Mouse (Mus musculus): Measurements from ENCODE around the gene Abcg4. TPM values are rescaled to one million over a fixed set of nuclear protein-coding genes. Genes with fewer than 3 reads are reported as not detected.
"Not testable (repeated sequence)": the region's sequence is repeated elsewhere in the genome, so short reads cannot be mapped to it uniquely, and the experiment has no call there.

Gene Abcg4
- polyA plus RNA-seq, 1 experiment from 2014 or later, result 17.9 TPM

DNA sequence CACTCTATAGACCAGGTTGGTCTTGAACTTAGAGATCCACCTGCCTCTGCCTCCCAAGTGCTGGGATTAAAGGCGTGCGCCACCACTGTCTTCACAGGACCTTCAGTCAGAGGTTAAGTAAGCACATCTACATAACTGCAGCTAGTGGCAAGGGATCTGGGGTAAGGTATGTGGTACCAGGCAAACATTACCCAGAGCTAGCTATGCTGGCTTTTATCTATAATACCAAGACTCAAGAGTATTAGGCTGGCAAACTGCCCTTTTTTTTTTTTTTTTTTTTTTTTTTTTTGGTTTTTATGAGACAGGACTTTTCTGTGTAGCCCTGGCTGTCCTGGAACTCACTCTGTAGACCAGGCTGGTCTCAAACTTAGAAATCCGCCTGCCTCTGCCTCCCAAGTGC is 11.6 kb upstream of the Abcg4 start:
- not testable (repeated sequence) for H3K9ac ChIP-seq (ENCODE audit: low read depth, low read length); H3K9me3 ChIP-seq (replicated peaks; ENCODE audit: control insufficient read depth, low read length); H3K27me3 ChIP-seq (ENCODE audit: control insufficient read depth, insufficient read depth, low read depth, low read length); ATAC-seq (ENCODE audit: low read depth); H3K4me3 ChIP-seq (ENCODE audit: low read depth, low read length); H3K4me2 ChIP-seq (ENCODE audit: low read depth, low read length); H3K27ac ChIP-seq (ENCODE audit: low read length)
- WGBS (ENCODE audit: insufficient replicate concordance), result 83% methylated on average over 3 of the region's 3 CpGs
- peaks cover 55% of the 10 kb centered on the region for H3K36me3 ChIP-seq (ENCODE audit: control insufficient read depth, insufficient read depth)
- peaks cover 15% of the 10 kb centered on the region for H3K4me1 ChIP-seq (ENCODE audit: control insufficient read depth, low read depth, low read length)

GRCm38 (mm10) chr9:44292490-44292889 is 4.1 kb upstream of the Abcg4 start:
- H3K9me3 ChIP-seq (replicated peaks; ENCODE audit: control insufficient read depth, low read length), result no peaks in the 10 kb centered on the region
- H3K4me1 ChIP-seq (ENCODE audit: control insufficient read depth, low read depth, low read length), result peaks cover 19% of the 10 kb centered on the region
- peaks cover 47% of the 10 kb centered on the region for H3K36me3 ChIP-seq (ENCODE audit: control insufficient read depth, insufficient read depth)
- no peak overlapping the region for H3K4me3 ChIP-seq (ENCODE audit: low read depth, low read length)
- no peak overlapping the region for H3K4me2 ChIP-seq (ENCODE audit: low read depth, low read length)
- 63% methylated on average over 3 of the region's 3 CpGs for WGBS (ENCODE audit: insufficient replicate concordance)
- no peaks in the 10 kb centered on the region for H3K27me3 ChIP-seq (ENCODE audit: control insufficient read depth, insufficient read depth, low read depth, low read length)
- no peak overlapping the region for H3K9ac ChIP-seq (ENCODE audit: low read depth, low read length)
- no peak overlapping the region for H3K27ac ChIP-seq (ENCODE audit: low read length)
- ATAC-seq (ENCODE audit: low read depth), result no peak

GRCm38 (mm10) chr9:44288959-44289291 is 510 bp upstream of the Abcg4 start:
- Histone ChIP-seq H3K4me1 (ENCODE audit: control insufficient read depth, low read depth, low read length) (peaks cover 36% of the 10 kb centered on the region), H3K27me3 (ENCODE audit: control insufficient read depth, insufficient read depth, low read depth, low read length) (no peaks in the 10 kb centered on the region; the same call in 1 of the 2 replicates), H3K9ac (ENCODE audit: low read depth, low read length) (peak overlapping the region; percentile 95), H3K27ac (ENCODE audit: low read length) (peak overlapping the region; percentile 96), H3K4me3 (ENCODE audit: low read depth, low read length) (peak overlapping the region; percentile 75), H3K36me3 (ENCODE audit: control insufficient read depth, insufficient read depth) (peaks cover 27% of the 10 kb centered on the region), H3K4me2 (ENCODE audit: low read depth, low read length) (peak overlapping the region; percentile 88), H3K9me3 (replicated peaks; ENCODE audit: control insufficient read depth, low read length) (no peaks in the 10 kb centered on the region)
- ATAC-seq (ENCODE audit: low read depth), result peak; percentile 40
- 5% methylated on average over 11 of the region's 11 CpGs for WGBS (ENCODE audit: insufficient replicate concordance)

- 2% methylated on average over 47 of the region's 47 CpGs for WGBS (ENCODE audit: insufficient replicate concordance)
- peaks cover 14% of the 10 kb centered on the region for H3K36me3 ChIP-seq (ENCODE audit: control insufficient read depth, insufficient read depth)
Measured at GRCm38 (mm10) chr9:44287401-44288075, 877 bp downstream of the Abcg4 start.

GRCm38 (mm10) chr9:44287003-44287400 is 1.4 kb downstream of the Abcg4 start:
- Histone ChIP-seq H3K9me3 (replicated peaks; ENCODE audit: control insufficient read depth, low read length) (no peaks in the 10 kb centered on the region), H3K4me3 (ENCODE audit: low read depth, low read length) (peak overlapping the region; percentile 75), H3K9ac (ENCODE audit: low read depth, low read length) (peak overlapping the region; percentile 95), H3K4me1 (ENCODE audit: control insufficient read depth, low read depth, low read length) (peaks cover 34% of the 10 kb centered on the region), H3K27me3 (ENCODE audit: control insufficient read depth, insufficient read depth, low read depth, low read length) (no peaks in the 10 kb centered on the region; the same call in 1 of the 2 replicates), H3K27ac (ENCODE audit: low read length) (peak overlapping the region; percentile 96), H3K36me3 (ENCODE audit: control insufficient read depth, insufficient read depth) (peaks cover 14% of the 10 kb centered on the region), H3K4me2 (ENCODE audit: low read depth, low read length) (peak overlapping the region; percentile 88)
- WGBS (ENCODE audit: insufficient replicate concordance), result 6% methylated on average over 11 of the region's 11 CpGs
- no peak for ATAC-seq (ENCODE audit: low read depth)

More at GRCm38 (mm10) chr9:44287401-44288075, 877 bp downstream of the Abcg4 start:
- peak overlapping the region; percentile 95 for H3K9ac ChIP-seq (ENCODE audit: low read depth, low read length)
- ATAC-seq (ENCODE audit: low read depth), result peak; percentile 28
- H3K27ac ChIP-seq (ENCODE audit: low read length), result peak overlapping the region; percentile 96
- H3K4me1 ChIP-seq (ENCODE audit: control insufficient read depth, low read depth, low read length), result peaks cover 34% of the 10 kb centered on the region
- no peaks in the 10 kb centered on the region for H3K9me3 ChIP-seq (replicated peaks; ENCODE audit: control insufficient read depth, low read length)
- no peaks in the 10 kb centered on the region; the same call in 1 of the 2 replicates for H3K27me3 ChIP-seq (ENCODE audit: control insufficient read depth, insufficient read depth, low read depth, low read length)
- peak overlapping the region; percentile 75 for H3K4me3 ChIP-seq (ENCODE audit: low read depth, low read length)
- peak overlapping the region; percentile 88 for H3K4me2 ChIP-seq (ENCODE audit: low read depth, low read length)

GRCm38 (mm10) chr9:44286256-44286850 is 2.1 kb downstream of the Abcg4 start:
- Histone ChIP-seq H3K36me3 (ENCODE audit: control insufficient read depth, insufficient read depth) (peaks cover 17% of the 10 kb centered on the region), H3K27me3 (ENCODE audit: control insufficient read depth, insufficient read depth, low read depth, low read length) (no peaks in the 10 kb centered on the region; the same call in 1 of the 2 replicates), H3K4me3 (ENCODE audit: low read depth, low read length) (peak overlapping the region; percentile 75), H3K9ac (ENCODE audit: low read depth, low read length) (peak overlapping the region; percentile 95), H3K4me1 (ENCODE audit: control insufficient read depth, low read depth, low read length) (peaks cover 34% of the 10 kb centered on the region), H3K9me3 (replicated peaks; ENCODE audit: control insufficient read depth, low read length) (no peaks in the 10 kb centered on the region), H3K27ac (ENCODE audit: low read length) (peak overlapping the region; percentile 96), H3K4me2 (ENCODE audit: low read depth, low read length) (peak overlapping the region; percentile 88)
- ATAC-seq (ENCODE audit: low read depth), result peak; percentile 56
- WGBS (ENCODE audit: insufficient replicate concordance), result 9% methylated on average over 6 of the region's 6 CpGs

- 63% methylated on average over 5 of the region's 5 CpGs for WGBS (ENCODE audit: insufficient replicate concordance)
- no peak for ATAC-seq (ENCODE audit: low read depth)
- H3K4me3 ChIP-seq (ENCODE audit: low read depth, low read length), result no peak overlapping the region
- H3K27ac ChIP-seq (ENCODE audit: low read length), result no peak overlapping the region
- no peaks in the 10 kb centered on the region; the same call in 1 of the 2 replicates for H3K27me3 ChIP-seq (ENCODE audit: control insufficient read depth, insufficient read depth, low read depth, low read length)
- no peak overlapping the region for H3K9ac ChIP-seq (ENCODE audit: low read depth, low read length)
- no peak overlapping the region for H3K4me2 ChIP-seq (ENCODE audit: low read depth, low read length)
- H3K4me1 ChIP-seq (ENCODE audit: control insufficient read depth, low read depth, low read length), result peaks cover 19% of the 10 kb centered on the region
- no peaks in the 10 kb centered on the region for H3K9me3 ChIP-seq (replicated peaks; ENCODE audit: control insufficient read depth, low read length)
- H3K36me3 ChIP-seq (ENCODE audit: control insufficient read depth, insufficient read depth), result peaks cover 29% of the 10 kb centered on the region
Measured at GRCm38 (mm10) chr9:44283183-44283582, 5.2 kb downstream of the Abcg4 start.

DNA sequence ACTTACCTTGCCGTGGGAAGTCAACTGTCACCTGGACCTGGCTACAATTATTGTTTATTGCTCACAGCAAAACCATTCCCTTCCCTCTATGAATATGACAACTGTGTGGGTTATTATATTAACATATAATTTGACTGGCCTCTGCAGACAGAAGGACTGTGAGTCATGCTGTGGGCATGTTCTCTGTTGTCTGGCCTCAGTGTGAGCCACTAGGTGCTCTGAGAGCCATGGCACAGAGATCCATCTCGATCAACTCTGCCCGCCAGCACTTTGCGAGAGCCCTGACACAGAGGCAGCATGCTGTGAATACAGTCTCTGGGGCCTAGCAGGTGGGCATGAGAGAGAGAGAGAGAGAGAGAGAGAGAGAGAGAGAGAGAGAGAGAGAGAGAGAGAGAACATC is 18.4 kb downstream of the Abcg4 start:
- Histone ChIP-seq H3K4me3 (ENCODE audit: low read depth, low read length) (no peak overlapping the region), H3K9ac (ENCODE audit: low read depth, low read length) (no peak overlapping the region), H3K9me3 (replicated peaks; ENCODE audit: control insufficient read depth, low read length) (no peaks in the 10 kb centered on the region), H3K27ac (ENCODE audit: low read length) (no peak overlapping the region), H3K27me3 (ENCODE audit: control insufficient read depth, insufficient read depth, low read depth, low read length) (no peaks in the 10 kb centered on the region), H3K36me3 (ENCODE audit: control insufficient read depth, insufficient read depth) (peaks cover 19% of the 10 kb centered on the region), H3K4me1 (ENCODE audit: control insufficient read depth, low read depth, low read length) (peaks cover 16% of the 10 kb centered on the region), H3K4me2 (ENCODE audit: low read depth, low read length) (no peak overlapping the region)
- WGBS (ENCODE audit: insufficient replicate concordance), result 82% methylated on average over 4 of the region's 4 CpGs
- no peak for ATAC-seq (ENCODE audit: low read depth)

DNA sequence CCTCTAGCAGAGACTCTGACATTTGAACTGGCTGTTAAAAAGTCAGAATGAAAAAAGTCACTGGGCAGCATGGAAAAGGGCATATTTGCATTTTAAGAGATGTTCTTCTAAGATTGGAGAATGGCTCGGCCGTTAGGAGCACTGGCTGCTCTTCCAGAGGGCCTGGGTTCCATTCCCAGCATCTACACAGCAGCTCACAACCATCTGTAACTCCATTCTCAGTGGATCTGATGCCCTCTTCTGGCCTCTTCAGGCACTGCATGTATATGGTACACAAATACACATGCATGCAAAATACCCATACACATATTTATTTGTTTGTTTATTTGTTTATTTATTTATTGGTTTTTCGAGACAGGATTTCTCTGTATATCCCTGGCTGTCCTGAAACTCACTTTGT is 19.3 kb downstream of the Abcg4 start:
- H3K9me3 ChIP-seq (replicated peaks; ENCODE audit: control insufficient read depth, low read length), result no peaks in the 10 kb centered on the region
- WGBS (ENCODE audit: insufficient replicate concordance), result 66% methylated on average over 3 of the region's 3 CpGs
- H3K4me1 ChIP-seq (ENCODE audit: control insufficient read depth, low read depth, low read length), result peaks cover 16% of the 10 kb centered on the region
- H3K4me3 ChIP-seq (ENCODE audit: low read depth, low read length), result no peak overlapping the region
- H3K9ac ChIP-seq (ENCODE audit: low read depth, low read length), result no peak overlapping the region
- H3K27ac ChIP-seq (ENCODE audit: low read length), result no peak overlapping the region
- H3K36me3 ChIP-seq (ENCODE audit: control insufficient read depth, insufficient read depth), result peaks cover 10% of the 10 kb centered on the region
- ATAC-seq (ENCODE audit: low read depth), result no peak
- no peak overlapping the region for H3K4me2 ChIP-seq (ENCODE audit: low read depth, low read length)
- H3K27me3 ChIP-seq (ENCODE audit: control insufficient read depth, insufficient read depth, low read depth, low read length), result no peaks in the 10 kb centered on the region

All from liver, embryonic 16.5 days (tissue).